Mouse (Mus musculus) lung, postnatal 4 days (tissue): ENCODE data around the gene Rdx.

Source experiments
- DNase-seq, 2 experiments: peaks; one replicate each; pipeline ENCODE4 v3.0.0; 2021

Rdx gene

GRCm38 (mm10) chr9:52047129-52047820, at the start of gene Rdx:
Gene Rdx (plus strand): TSS chr9:52047173.
- peak in 1 of 2 experiments; percentile 8 for DNase-seq

DNA sequence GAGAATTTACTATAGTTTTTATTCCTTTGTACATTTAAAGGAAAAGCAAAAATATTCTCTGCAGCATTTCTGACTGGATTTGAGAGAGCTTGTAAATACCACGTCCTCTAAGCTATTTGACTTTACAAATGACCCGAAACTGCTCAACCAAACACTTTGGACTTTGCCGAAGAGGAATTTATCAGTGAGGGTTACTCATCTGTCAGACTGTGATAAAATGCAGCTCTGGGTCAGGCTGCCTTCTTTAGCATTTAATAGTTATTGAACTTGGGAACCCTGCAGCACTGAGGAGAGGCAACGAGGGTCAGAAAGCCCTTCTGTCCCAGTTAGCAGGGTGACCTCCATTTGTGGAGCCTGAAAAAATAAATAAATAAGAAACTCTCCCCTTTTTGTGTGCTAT, 43.5 kb upstream of the Rdx start:
- DNase-seq: no peak

GRCm38 (mm10) chr9:52007341-52007740, 39.6 kb upstream of the Rdx start:
- DNase-seq: no peak

DNA sequence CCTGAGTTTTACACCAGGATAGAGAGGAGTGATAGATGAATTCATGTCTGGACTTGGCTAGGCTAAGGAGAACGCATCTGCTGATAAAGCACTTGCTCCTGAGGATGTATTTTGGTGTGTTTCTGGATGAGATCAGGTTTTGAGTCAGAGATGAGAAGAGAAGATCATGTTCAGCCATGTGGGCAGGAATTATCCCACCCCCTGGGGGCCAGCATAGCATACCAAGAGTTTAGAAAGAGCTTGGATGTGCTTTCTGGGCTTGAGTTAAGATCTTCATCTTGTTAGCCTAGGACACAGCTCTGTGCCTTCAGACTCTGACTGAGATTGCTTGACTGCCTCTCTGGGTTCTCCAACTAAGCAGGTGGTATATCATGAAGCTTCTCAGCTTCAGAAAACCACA, 38.5 kb upstream of the Rdx start:
- DNase-seq: no peak

GRCm38 (mm10) chr9:52012311-52012710, 34.7 kb upstream of the Rdx start:
- DNase-seq: no peak

DNA sequence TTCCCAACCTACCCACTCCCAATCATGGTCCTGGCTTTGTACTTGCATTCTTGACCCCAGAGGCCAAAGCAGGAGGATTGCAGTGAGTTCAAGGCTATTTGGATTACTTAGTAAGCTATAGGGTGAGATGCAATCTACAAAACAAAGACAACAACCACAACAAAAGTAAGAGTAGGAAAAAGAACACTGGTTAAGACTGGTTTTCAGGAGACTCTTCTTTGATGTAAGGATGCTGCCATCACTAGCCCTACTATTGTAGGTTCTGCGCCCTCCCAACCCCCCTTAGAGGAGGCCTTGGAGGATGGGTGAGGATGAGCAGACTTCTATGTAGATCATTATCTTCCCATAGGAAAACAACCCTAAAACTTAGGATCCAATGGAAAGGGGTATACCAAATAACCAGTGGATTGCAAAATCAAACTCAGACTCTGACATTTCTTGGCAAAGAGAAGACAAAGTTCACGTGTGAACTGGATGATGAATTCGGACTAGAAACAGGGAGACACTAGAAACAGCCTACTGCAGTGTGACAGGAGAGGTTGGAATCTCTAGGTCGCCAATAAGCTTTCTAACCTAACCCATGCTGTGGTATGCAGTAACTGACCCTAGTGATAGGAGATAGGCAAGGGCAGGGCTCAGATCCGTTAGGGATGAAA, 34.1 kb upstream of the Rdx start:
- no peak for DNase-seq

- DNase-seq: no peak
These were observed 33.0 kb upstream of the Rdx start for GRCm38 (mm10) chr9:52013900-52014455.

- no peak for DNase-seq
These were observed 29.9 kb upstream of the Rdx start for GRCm38 (mm10) chr9:52017091-52017490.

GRCm38 (mm10) chr9:52017824-52018223, 29.1 kb upstream of the Rdx start:
- DNase-seq: no peak

GRCm38 (mm10) chr9:52018505-52018904, 28.5 kb upstream of the Rdx start:
- DNase-seq: no peak

DNA sequence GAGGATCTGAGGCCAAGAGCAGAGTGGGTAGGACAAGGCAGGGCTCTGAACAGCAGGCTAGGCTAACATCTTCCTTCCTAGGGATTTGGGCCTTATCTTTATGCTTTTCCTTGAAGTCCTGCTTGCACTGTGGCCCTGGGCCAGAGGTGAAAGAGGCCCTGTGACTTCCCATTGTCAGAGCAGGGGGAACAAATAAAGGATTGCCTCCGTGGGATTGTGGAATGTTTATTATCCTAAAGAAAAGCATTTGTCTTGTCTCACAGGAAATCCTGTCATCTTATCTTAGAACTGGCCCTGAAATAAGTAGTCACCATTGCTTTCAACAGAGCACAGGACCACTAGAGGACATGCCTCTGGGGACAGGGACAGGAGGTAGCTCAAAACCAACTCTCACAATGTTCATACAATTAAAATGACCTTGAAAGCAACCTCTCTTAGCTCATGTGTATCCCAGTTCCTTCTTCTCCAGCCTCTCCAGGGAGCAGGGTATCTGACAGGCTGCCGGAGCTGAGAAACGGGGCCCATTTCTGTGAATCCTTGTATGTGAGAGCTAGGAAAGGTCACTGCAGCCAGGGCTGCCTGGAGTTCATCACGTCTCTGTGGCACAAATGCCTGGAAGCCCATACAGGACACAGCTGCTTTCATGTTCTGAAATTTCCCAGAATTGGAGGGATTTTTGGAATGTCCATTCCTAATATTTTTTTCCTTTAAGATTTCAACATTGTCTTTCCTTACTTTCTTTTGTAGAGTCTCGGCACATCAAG, 19.5 kb upstream of the Rdx start:
- peak; percentile 49 to 80 for DNase-seq

DNA sequence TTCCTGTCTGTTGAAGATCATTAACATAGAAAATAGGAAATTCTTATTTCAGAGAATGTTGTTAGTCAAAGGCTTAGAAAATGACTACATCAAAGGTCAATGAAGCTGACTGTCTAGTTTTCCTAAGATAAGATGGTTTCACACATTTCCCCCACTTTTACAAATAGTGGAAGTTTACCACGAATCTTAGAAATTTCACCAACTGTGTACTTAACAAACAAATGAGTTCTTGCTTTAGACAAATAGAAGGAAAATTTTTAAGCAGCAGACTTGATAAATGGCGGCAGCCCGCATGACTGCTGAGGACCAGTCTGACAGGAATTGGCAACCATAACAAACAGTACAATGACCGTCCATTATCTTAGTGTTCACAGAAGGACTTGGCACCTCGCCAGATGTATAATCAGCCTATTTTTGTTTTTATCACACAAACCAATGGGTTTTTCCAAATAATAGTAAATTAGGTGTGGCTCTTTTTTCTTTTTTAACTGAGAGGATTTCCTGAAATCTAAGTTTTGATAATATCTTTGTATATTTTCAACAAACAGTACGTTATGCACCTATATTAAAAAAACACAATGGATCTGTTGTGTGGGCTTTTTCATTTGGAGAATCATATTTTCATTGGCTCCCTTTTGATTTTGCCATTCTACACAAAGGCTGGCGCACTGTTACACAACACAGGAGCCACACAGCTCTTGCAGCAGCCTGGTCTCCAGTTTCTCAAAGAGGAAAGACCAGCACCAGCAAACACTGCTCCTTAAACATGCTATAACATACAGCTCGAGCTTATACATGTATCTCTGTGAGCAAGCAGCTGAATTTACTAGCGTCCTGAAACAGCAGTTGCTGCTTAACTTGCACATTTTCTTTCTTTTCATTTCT, 18.2 kb upstream of the Rdx start:
- peak; percentile 43 to 53 for DNase-seq

DNA sequence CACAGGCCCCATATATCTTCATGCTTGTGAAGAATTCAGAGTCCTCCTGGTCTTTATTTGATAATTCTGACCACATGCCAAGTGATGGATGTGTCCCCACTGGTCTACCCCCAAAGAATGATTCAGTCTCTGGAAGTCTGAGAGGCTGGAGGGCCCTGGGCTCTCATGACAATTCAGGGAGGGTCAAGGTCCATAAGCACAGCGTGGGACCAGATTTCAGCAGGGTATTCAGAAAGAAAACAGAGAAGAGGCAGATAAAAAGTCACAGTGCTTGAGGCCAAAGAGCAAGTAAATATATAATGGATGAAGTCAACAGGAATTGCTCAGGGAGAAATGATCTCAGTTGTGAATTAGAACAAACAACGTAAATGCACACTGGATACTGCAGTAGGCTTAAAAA, 15.5 kb upstream of the Rdx start:
- no peak for DNase-seq

DNA sequence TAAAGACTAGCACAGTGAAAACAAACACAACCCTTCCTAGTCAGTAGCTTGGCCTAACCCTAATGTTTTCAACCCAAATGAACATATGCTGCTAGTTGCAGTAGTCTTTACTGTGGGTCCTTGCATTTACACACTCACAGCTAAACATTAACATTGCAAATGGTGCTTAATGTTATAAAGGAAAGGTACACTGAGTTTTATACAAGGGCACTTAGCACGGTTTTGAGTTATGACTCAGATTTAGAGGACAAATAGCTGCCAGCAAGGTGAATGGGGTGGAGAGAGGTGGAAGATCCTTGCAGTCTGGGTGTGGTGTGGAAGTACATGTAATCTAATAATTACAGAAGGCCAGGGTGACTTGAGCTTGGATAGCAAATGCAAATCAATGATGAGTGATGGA, 9.5 kb upstream of the Rdx start:
- DNase-seq: no peak

DNA sequence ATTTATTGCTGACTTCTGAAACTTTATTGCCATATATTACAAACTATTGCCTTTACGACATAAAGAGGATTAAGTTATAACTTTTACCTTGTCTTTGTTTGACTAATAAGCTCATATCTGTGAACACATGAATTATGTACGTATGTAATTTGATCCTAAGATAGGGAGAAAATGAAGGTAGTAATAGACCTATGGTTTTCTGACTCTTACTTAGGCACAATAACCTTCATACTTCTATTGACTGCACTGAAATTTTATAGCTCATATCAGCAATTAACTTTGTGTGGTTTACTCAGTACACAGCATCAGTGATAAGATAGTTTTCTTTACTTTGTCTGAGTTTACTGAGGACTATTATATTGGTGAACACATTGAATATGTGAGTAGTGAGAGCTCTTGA, 5.3 kb upstream of the Rdx start:
- no peak for DNase-seq

DNA sequence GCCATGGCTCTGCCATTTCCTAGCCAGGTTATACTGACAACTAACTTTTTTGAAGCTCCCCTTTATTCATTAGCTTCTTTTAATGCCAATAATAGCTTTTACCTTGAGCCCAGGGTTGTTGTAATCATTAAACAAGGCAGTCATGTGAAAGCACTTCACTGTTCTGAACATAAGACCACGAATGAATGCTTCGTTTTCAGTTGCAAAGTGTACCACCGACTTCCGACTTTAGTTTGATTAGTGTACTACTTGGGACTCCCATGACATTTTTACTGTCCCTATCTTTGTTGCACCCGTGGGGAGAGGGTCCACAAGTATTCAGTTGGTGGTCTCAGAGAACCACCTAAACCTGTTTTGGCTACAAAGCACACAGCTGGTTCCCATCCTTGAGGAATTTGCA, 287 bp upstream of the Rdx start:
- DNase-seq: no peak

- peak; percentile 91 to 93 for DNase-seq
These were observed 1.1 kb downstream of the Rdx start for GRCm38 (mm10) chr9:52047821-52048649.

- peak; percentile 63 to 67 for DNase-seq
These were observed 1.7 kb downstream of the Rdx start for GRCm38 (mm10) chr9:52048650-52049081.

GRCm38 (mm10) chr9:52049605-52050004, 2.6 kb downstream of the Rdx start:
- no peak for DNase-seq

- no peak for DNase-seq
These were observed 3.4 kb downstream of the Rdx start for GRCm38 (mm10) chr9:52050361-52050760.

DNA sequence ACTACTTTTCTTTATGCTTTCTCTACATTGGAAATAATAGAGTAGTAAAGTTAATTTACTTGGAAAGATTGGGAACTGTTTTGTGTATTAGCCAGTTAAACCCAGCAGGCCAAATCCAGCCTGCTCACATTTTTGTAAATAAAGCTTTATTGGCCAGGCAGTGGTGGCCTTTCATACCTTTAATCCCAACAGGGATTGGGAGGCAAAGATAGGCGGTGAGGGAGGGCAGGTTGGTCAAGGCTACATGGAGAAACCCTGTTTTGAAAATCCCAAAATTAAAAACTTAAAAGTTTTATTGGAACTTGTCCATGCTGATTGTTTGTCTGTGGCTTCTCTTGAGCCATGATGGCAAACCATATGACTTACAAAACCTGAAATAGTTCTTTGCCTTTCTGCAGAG, 5.2 kb downstream of the Rdx start:
- DNase-seq: no peak

DNA sequence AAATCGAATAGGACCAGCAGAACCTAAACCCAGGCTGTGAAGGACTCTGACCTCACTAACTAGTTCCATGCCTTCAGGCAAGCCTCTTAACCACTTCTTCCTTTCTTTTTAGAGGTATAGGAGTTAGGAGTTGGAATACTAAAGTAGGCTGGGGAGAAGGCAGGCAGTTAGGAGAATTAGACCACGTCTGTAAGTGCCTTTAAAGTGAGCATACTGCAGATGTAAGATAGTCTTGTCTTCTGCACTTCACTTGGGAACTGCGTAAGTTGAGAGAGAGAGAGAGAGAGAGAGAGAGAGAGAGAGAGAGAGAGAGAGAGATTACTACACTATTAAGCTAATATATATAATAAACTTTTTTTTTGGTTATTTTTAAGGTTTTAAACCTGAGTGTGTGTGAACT, 8.3 kb downstream of the Rdx start:
- no peak for DNase-seq
